Mouse (Mus musculus) cerebellum, postnatal 14 days (tissue): ENCODE data around the gene 1500011B03Rik.
"Not testable (repeated sequence)": the region's sequence is repeated elsewhere in the genome, so short reads cannot be mapped to it uniquely, and the experiment has no call there.

Experiments used
- DNase-seq, 2 experiments: peaks; one replicate each; pipeline ENCODE4 v3.0.0; 2021; ENCODE audit warnings: mixed read lengths in 2 of 2

Gene 1500011B03Rik

DNA sequence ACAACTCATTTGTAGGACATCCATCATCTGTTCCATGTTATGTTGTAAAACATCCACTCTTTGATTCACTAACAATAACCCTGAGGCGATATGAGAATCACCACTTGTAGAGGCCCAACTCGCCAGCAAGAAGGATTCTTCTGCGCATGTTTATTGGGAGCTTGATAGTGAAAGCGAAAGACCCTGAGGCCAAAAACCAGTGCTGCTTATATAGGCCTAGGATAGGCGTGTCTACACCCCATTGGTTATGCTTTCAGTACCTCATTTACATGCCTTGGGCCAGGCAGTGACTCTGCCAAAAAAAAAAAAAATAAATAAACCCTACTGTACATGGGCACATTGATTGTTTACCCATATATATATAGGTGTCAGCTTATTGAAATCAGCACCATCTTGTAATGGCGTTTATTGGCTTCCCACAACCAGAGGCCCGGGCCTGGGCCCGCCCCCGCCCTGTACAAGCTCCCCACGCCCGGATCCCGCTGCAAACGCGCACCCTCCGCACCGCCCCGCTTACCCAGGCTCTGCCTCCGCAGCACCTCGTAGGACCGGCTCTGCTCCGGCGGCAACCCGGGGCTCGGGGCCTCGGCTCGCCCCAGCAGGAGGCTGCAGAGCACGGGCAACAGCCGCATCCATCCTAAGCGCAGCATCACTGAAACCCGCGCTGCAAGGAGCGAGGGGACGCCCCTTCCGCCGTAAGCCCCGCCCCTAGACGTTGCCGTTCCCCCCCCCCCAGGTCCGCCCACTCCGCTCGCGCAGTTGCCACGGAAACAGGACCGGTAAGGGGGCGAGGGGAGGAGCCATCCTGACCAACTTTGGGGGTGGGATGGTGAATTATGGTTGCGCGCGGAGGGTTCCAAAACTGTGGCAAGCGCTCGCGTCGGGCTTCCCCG, at the start of gene 1500011B03Rik:
1500011B03Rik (minus strand) TSS at position 673 of the 893 bp plus-strand sequence.
- peak; percentile 85 to 91 for DNase-seq

DNA sequence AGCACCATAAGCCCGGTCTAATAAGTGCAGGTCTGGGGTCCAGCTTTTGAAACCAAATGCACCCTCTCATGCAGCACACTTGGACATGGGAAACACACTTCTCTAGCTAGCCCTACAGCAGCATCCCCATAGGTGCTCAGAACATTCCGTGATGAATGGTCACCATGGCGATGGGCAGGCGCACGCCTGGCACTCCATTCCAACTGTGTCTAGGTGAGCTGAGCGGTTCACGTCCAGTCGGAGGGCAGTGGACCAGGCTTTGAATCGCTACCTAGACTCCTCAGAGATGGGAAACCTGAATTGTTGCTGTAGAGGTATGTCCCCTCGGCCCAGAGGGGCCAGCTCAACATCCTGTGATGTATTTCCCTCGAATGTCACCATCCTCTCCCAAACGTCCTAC, 42.0 kb upstream of the 1500011B03Rik start:
- DNase-seq: no peak

DNA sequence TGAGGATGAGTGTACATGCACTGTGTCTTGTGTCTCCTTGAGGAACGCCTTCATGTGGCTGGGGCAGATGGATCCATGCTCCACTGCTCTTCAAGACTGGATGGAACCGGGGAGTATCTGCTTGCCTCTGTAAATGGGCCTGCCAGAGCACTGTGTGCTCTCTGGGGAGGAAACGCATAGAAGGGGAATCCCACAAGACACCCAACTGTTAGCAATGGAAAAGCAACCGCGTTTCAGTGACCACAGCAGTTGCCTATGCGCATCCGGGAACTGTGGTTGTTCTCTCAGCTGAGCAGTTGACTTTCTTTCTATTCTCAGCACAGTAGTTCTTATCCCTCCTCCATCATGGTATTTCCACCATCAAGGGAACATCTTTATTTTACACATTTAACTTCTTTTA, 41.5 kb upstream of the 1500011B03Rik start:
- no peak for DNase-seq

DNA sequence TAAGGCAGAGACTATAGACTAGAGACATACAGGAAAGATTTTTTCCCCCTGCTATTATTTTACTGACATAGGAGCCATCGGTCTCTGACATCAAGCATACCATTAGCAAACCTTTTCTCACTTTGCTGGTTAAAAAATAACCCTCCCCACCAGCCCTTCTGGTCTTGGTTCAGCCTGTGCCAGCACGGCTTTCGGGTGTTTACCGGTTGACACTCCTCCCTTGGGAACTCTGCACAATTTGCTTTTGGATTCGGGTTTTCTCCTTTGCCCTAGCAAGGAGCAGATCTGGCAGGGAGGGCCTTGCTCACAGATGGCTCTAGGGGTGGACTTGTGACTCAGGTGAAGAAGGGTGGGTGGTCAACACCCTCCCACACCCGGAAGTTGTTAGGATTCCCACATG, 38.5 kb upstream of the 1500011B03Rik start:
- DNase-seq: no peak

DNA sequence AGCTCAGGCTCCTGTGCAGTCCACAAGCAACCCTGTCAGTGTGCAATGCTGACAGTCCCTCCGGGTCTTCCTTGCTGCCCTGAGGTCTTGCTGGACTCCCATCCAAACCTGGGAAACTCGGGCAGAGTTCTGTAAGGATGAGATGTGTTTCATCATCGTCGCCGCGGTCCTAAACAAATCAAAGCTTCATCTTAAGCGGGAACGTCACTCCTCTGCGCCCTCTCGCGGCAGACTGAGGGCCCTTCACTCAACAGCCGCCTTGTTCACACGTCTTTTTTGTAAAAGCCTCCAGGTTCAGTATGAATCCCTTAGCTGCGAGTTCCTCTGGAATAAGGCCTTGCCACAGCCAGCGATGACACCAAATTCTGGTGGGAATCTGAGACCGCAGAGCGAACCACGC, 36.0 kb upstream of the 1500011B03Rik start:
- DNase-seq: peak; percentile 89 to 92

DNA sequence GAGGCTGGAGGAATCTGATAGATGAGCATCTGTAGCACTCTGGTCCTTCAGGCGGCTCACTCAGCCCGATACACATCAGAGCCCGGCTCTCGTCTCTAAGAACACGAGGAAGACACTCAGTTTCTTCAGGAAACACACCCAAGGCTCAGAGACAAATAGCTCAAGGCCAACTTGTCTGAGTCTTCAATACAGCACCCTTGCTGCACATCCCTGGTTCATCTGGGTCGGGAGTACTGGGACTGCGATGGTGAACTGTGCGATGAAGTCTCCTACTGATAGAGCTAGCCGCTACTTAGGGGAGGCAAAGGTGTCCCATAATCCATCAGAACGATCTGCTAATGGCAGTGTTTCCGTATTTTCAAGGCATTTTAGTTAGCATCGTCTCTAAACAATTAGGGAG, 35.3 kb upstream of the 1500011B03Rik start, which contains the start of gene Gm9936:
Gm9936 (minus strand) TSS at position 101 of the 400 bp plus-strand sequence.
- no peak for DNase-seq

DNA sequence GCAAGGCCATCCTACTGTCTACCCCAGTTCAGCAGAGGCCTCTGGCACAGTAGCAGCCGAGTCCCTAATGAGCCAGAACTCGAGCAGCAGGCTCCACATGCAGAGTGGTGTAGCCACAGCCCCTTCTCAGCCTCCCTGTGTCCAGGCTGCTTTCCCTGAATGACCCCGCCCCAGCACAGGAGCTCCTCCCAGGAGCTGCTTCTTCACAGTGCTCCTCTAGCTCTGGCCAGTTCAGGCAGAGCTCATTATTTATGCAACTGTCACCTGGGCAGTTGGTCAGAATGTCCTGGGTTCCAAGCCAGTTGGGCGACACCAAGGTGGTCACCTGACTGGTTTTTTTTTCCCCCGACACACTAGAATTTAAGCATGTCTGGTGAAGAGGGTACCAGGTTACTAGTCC, 30.1 kb upstream of the 1500011B03Rik start, which contains the start of gene 4930519G04Rik:
4930519G04Rik (plus strand) TSS at position 301 of the 400 bp plus-strand sequence.
- DNase-seq: not testable (repeated sequence)

DNA sequence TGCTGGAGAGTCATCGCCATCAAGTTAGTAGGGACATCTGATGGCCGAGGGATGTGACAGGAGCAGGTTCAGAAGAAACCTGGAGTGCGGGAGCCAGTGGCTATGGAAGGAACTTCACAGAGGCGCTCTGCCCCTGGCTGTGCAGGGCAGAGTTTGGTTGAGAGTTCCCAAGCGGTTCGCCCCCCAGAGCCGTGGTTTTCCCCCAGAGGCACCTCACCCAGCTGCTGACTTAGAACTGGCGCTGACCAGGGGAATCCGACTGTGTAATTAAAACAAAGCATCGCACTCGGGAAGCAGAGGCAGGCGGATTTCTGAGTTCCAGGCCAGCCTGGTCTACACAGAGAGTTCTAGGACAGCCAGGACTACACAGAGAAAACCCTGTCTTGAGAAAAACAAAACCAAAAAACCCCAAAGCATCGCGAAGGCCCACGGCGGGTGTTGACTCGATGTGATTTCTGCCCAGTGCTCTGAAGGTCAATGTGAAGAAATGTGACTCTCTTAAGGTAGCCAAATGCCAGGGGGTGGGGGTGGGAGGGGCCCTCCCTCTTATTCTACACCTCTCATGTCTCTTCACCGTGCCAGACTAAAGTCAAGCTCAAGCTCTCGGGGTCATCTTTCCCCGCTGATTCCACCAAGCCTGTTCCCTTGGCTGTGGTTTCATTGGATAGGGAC, 28.4 kb upstream of the 1500011B03Rik start:
- DNase-seq: no peak

DNA sequence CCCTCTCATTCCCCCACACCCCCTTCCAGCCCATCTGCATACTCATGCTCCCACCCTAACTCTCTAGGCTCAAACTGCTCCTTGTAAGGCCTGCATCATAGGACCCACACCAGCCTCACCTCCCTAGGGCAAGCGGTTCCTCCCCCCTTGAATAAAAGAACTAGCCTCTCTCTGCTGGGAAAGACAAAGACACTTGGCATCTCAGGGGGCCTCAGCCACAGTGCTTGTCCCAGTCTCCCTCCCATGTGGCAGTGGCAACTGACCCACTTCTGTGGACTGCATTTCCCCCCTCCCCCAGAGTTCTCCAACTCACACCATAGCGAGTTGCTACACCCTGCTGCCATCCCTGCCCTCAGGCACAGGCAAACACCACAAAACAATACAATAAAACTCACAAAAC, 21.1 kb upstream of the 1500011B03Rik start:
- DNase-seq: not testable (repeated sequence)

DNA sequence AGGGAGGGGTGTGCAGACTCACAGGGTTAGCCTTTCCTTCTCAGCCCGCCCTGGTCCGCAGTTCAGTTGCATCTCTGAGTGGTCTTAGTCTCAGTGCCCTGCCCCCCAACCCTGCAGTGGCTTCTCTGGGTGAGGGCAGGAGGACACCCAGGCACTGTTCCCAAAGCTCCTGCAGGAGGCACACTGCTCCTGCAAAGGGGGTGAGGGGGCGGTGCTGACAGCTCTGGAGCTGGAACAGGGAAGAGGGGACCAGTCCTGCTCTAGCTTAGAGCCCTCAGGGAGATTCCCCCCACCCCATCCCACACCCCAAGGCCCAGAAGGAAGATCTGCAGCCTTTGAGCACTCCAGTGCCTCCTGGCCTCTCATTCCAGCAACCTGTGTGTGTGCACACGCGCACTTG, 19.4 kb upstream of the 1500011B03Rik start:
- DNase-seq: no peak

DNA sequence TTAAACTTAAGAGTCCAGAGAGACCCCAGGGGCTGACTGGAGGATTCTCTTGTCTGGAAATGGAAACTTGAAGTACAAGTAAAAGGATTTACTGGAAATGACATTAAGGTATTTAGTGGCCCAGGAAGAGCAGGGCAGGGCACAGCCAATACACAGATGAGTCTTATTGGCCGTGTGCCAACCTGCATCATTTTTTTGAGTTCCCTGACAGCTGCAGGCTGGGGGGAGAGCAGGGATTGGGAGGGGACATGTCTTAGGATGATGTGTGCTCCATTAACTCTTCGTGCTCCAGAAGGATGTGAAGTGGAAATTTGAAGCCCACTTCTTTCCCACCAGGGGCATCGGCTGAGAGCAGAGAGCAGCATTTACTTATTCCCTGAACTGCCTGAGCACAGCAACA, 18.9 kb upstream of the 1500011B03Rik start:
- DNase-seq: peak in 1 of 2 experiments; percentile 38

DNA sequence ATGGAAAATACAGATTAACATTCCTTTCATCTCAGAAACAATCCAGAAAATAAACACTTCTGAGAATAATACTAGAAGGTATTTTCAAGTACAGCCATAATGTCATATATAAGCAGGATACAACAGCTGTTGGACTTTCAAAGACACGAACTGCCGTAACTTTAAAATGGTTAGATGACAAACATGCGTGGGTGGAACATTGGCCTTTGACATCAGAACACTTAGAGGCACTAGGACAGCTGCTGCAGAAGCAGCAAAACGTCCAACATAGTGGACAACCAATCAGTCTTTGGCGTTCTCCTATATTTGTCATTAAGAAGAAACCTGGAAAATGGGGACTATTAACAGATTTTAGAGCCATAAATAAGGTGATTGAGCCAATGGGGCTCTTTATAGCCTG, 17.2 kb upstream of the 1500011B03Rik start:
- not testable (repeated sequence) for DNase-seq

DNA sequence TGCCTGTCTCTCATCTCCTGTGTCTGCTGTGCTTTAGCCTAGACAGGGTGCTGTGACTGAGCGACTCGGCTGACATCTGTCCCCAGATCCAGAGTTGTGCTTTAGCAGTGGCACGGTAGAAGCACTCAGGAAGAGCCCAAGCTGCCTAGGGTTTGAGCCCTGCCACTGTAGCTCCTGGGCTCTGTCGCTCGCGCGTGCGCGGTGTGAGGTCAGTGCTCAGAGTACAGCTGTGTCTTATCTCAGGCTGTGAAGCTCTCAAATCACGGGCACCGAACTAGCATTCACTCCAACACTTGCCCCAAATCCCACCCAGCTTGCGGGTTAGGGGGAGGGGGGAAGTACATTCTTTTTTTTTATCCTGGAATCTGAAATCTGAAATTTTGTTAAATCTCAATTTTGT, 13.6 kb upstream of the 1500011B03Rik start:
- DNase-seq: no peak

DNA sequence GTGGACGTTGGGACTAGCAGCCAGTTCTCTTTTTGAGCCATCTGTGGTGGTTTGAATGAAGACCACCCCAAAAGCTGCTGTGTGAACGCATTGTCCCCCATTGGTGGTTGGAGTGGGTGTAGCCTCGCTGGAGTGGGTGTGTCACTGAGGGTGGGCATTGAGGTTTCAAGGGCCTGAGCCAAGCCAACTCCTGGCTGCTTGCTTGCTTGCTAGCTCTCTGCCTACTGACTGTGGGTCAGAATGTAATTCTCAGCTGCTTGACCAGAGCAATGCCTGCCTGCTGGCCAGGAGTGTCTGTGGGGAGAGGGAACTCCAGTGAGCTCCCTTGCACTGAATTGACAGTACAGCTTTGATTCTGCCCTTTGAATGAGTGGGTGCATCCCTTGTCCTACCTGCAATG, 6.5 kb upstream of the 1500011B03Rik start:
- no peak for DNase-seq

DNA sequence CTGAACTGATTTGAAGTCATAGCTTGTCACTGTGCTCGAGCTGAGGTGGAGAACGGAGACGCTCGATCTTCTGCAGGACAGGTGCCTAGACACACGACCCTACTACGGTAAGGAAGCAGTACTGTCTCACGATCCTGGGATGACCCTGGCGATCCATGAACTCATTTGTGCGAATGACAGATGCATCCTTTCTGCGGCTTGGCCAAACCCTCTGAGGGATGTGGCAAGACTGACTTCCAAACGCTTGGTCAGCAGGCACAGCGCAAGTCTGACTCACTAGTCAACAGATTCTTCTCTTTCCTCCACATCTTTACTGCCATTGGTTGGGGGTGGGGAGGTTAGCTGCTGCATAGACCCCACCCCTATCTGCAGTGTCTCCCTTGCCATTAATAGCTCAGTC, 4.2 kb upstream of the 1500011B03Rik start:
- no peak for DNase-seq

DNA sequence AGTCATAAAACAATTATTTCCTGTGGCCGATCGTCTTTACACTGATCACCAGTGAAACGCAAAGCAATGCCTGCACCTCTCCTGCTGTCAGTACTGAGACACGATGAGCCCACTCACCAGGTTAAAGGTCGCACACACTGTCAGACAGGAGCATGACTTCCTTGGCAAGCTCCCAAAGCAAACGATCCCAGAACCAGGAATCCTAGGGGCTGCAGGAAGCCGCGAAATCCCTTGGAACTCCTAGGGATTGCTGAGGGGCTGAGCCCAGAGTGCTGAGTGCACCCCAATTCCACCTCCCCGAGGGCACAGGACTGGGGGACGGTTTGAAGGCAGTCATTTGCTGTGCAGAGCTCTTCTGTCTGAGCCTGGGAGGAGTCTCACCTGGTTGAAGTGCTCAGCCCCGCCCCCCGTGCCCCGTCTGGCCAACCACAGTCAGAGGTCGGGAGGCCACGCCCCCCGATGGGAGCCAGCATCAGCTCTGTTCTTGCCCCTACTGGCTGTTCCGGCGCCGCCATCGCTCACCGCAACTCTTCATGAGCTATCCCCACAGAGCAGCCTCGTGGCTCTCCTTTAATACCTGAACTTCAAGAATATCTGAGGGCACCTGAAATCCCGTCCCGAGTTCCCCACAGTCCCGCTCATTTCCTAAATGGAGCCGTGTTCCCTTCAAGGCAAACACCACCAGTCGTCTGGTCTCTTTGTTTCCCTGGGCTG, 2.9 kb upstream of the 1500011B03Rik start:
- peak; percentile 84 to 90 for DNase-seq

DNA sequence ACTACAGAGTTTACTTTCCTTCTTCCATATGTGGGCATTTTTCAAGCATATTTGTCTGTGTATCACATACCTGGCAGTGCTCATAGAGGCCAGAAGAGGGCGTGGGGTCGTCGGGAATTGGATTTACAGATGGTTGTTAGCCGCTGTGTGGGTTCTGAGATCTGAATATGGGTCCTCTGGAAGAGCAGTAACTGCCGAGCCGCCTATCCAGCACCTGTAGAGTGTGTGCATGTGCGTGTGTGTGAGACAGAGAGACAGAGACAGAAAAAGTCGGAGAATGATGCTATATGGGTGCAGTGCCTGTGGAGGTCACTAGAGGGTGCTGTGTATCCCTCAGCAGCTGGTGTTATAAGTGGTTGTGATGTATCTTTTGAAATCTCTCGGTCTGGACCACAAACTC, 929 bp upstream of the 1500011B03Rik start:
- DNase-seq: peak; percentile 65 to 67

DNA sequence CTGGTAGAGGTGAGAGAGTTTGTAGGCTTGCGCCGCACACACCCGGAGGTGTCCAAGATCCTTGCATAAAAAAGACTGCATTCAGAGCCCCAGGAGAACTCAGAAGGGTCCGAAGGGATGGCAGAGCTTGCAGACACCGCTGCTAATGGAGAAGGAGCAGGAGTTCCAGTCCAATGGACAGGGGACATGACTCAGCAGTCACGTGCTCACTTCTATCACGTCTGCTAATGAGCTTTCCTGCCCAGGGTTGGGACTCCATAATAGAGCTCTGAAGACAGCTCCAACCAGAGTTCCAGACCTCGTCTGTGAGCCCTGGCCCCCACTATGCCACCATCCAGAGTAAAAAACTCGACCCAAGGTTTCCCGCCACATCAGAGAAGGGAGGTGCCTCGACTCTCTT, 5.1 kb downstream of the 1500011B03Rik start:
- no peak for DNase-seq

DNA sequence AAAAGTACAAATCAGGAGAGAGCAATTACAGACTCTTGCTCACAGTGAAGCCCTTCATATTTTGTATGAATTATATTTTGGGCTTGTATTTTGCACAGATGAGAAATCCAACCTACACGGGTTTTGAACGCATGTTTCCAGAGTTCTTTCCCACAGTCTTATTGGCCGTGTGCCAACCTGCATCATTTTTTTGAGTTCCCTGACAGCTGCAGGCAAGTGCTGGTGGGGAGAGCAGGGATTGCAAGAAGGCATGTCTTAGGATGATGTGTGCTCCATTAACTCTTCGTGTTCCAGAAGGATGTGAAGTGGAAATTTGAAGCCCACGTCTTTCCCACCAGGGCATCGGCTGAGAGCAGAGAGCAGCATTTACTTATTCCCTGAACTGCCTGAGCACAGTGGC, 6.7 kb downstream of the 1500011B03Rik start:
- no peak for DNase-seq

DNA sequence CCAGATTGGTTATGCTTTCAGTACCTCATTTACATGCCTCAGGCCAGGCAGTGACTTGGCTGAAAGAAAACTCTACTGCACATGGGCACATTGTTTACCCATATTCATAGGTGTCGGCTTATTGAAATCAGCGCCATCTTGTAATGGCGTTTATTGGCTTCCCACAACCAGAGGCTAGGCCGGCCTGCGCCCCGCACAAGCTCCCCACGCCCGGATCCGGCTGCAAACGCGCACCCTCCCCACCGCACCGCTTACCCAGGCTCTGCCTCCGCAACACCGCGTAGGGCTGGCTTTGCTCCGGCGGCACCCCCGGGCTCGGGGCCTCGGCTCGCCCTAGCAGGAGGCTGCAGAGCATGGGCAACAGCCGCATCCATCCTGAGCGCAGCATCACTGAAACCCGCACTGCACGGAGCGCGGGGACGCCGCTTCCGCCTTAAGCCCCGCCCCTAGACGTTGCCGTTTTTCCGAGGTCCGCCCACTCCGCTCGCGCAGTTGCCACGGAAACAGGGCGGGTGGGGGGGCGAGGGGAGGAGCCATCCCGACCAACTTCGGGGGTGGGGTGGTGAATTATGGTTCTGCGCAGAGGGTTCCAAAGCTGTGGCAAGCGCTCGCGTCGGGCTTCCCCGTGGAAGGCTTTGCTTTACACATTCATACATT, 9.6 kb downstream of the 1500011B03Rik start:
- DNase-seq: peak; percentile 95

DNA sequence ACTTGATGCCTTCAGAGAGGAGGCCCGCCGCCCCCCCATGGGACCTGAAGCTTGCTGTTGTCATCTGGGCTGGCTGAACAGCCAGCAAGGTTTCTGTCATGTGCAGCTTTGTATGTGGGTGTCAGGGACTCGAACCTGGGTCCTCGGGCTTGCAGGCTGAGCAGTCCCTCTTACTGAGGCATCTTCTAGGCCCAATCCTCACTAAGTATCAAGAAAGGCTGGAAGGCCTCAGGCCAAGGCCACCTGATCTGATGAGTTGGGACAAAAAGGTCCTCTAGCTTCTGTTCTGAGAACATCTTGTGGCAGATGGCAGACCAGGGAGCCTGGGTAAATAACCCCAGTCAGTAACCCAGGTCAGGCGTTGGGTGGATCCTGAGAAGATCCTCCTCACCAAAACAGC, 13.4 kb downstream of the 1500011B03Rik start:
- no peak for DNase-seq

DNA sequence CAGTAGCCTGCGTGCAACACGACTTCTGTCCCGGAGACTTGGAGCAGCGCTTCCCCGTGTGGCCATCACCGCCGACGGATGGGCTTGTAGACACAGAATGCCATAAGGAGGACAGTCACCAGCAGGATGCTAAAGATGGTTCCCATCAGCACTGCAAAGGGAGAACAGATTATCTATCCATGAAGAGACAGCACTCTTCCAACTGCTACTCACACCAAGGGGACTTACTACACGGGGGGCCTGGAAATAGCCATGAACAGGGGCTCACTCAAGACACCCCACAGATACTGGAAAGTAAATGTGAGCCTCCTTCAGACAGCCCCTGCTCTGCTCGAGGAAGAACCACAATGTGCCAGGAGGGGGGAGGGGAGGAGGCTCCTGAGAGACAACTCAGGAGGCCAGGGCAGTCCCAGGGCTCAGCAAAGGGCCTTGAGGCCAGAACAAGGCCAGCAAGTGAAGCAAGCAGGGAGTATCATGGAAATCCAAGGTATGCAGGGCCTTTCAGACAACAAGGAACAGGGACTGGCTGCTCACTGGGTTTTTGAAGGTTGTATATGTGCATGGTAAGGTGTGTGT, 14.0 kb downstream of the 1500011B03Rik start:
- peak in 1 of 2 experiments; percentile 55 for DNase-seq
